Mouse (Mus musculus) liver (tissue): ENCODE measurements around the gene Inpp5f.

Experiments used
- DNase-seq: peaks from one replicate; pipeline ENCODE4 v3.0.0-alpha.2; 2020; ENCODE audit warnings: mixed read lengths

The Inpp5f gene

GRCm38 (mm10) chr7:128743898-128744297 is 132.8 kb downstream of the Inpp5f start:
- no peak for DNase-seq

- peak; percentile 96 for DNase-seq
These were observed 133.8 kb downstream of the Inpp5f start, which contains the start of gene Sec23ip for GRCm38 (mm10) chr7:128744684-128745485. Sec23ip (plus strand) TSS chr7:128744943.
